Mouse (Mus musculus): ENCODE data around the gene Cdyl2. TPM values are rescaled to one million over a fixed set of nuclear protein-coding genes. Genes with fewer than 3 reads are reported as not detected.

The Cdyl2 gene
- polyA plus RNA-seq, 1 experiment from 2014 or later, result 6.3 TPM

DNA sequence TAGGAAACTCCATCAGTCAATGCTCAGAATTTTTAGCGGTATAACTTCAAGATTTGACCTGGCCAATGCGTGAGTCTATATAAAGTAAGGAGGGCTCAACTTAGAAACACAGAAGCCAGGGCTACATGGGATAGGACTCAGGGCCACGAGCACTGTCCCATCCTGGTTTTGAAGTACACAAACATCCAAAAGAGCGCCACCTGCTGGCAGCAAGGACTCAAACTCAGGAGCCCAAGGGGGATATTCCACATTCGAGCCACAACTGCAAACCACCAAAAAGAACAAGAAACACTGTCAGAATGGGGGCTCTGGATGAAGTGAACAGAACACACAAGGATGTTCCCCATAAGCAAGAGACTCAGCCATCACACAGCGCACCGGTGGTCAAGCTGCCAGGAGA, 63.8 kb downstream of the Cdyl2 start:
- ATAC-seq (ENCODE audit: insufficient number of reproducible peaks, low FRiP score, low TSS enrichment, low read depth), result no peak
- no peaks in the 10 kb centered on the region for H3K36me3 ChIP-seq (ENCODE audit: control insufficient read depth, insufficient read depth, low read length)
- H3K27ac ChIP-seq (replicated peaks; ENCODE audit: low read depth, low read length), result no peak overlapping the region
- no peaks in the 10 kb centered on the region for H3K9me3 ChIP-seq (ENCODE audit: control insufficient read depth, low read length)
- H3K4me3 ChIP-seq (ENCODE audit: low read depth, low read length), result no peak overlapping the region
- no peak for DNase-seq (ENCODE audit: low spot score)
- H3K9ac ChIP-seq (ENCODE audit: low read length), result no peak overlapping the region
- no peaks in the 10 kb centered on the region for H3K27me3 ChIP-seq (ENCODE audit: control insufficient read depth, insufficient read depth, low read length)
- WGBS, result 96% methylated on average over 7 of the region's 7 CpGs
- no peaks in the 10 kb centered on the region for H3K4me1 ChIP-seq (ENCODE audit: control insufficient read depth, insufficient read depth, low read length)
- no peak overlapping the region for H3K4me2 ChIP-seq (ENCODE audit: low read depth, severe bottlenecking)

- no peak overlapping the region for H3K9ac ChIP-seq (ENCODE audit: low read length)
- no peak for ATAC-seq (ENCODE audit: insufficient number of reproducible peaks, low FRiP score, low TSS enrichment, low read depth)
- no peak overlapping the region for H3K4me3 ChIP-seq (ENCODE audit: low read depth, low read length)
- no peaks in the 10 kb centered on the region for H3K36me3 ChIP-seq (ENCODE audit: control insufficient read depth, insufficient read depth, low read length)
- no peak overlapping the region for H3K27ac ChIP-seq (replicated peaks; ENCODE audit: low read depth, low read length)
- H3K4me1 ChIP-seq (ENCODE audit: control insufficient read depth, insufficient read depth, low read length), result no peaks in the 10 kb centered on the region
- no peaks in the 10 kb centered on the region for H3K27me3 ChIP-seq (ENCODE audit: control insufficient read depth, insufficient read depth, low read length)
- no peak overlapping the region for H3K4me2 ChIP-seq (ENCODE audit: low read depth, severe bottlenecking)
- H3K9me3 ChIP-seq (ENCODE audit: control insufficient read depth, low read length), result no peaks in the 10 kb centered on the region
- WGBS, result 90% methylated on average over 11 of the region's 11 CpGs
- no peak for DNase-seq (ENCODE audit: low spot score)
Observed at GRCm38 (mm10) chr8:116666781-116667325, 65.9 kb downstream of the Cdyl2 start.

GRCm38 (mm10) chr8:116661521-116661920, 71.3 kb downstream of the Cdyl2 start:
- H3K27ac ChIP-seq (replicated peaks; ENCODE audit: low read depth, low read length), result no peak overlapping the region
- WGBS, result 83% methylated on average over 1 of the region's 1 CpGs
- H3K4me2 ChIP-seq (ENCODE audit: low read depth, severe bottlenecking), result no peak overlapping the region
- H3K9ac ChIP-seq (ENCODE audit: low read length), result no peak overlapping the region
- H3K4me1 ChIP-seq (ENCODE audit: control insufficient read depth, insufficient read depth, low read length), result no peaks in the 10 kb centered on the region
- no peaks in the 10 kb centered on the region for H3K9me3 ChIP-seq (ENCODE audit: control insufficient read depth, low read length)
- DNase-seq (ENCODE audit: low spot score) (no peak), ATAC-seq (ENCODE audit: insufficient number of reproducible peaks, low FRiP score, low TSS enrichment, low read depth) (no peak)
- no peaks in the 10 kb centered on the region for H3K36me3 ChIP-seq (ENCODE audit: control insufficient read depth, insufficient read depth, low read length)
- no peak overlapping the region for H3K4me3 ChIP-seq (ENCODE audit: low read depth, low read length)
- no peaks in the 10 kb centered on the region for H3K27me3 ChIP-seq (ENCODE audit: control insufficient read depth, insufficient read depth, low read length)

DNA sequence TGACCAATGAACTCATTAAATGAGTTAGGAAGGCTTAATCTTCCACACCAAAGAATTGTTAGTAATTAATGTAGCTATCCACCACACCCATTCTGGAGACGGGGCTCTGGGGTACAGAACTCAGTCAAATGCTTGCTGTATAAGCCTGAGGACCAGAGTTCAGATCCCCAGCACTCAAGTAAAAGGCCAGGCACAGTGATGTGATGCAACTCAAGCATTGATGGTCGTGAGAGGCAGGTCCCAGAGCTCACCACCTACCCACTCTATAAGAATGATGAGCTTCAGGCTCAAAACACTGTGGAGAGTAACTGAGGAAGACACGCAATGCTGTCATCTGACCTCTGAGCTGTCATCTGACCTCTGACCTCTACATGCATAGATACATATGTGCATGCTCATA, 76.0 kb downstream of the Cdyl2 start:
- H3K4me2 ChIP-seq (ENCODE audit: low read depth, severe bottlenecking), result no peak overlapping the region
- H3K27ac ChIP-seq (replicated peaks; ENCODE audit: low read depth, low read length), result no peak overlapping the region
- H3K9me3 ChIP-seq (ENCODE audit: control insufficient read depth, low read length), result no peaks in the 10 kb centered on the region
- H3K9ac ChIP-seq (ENCODE audit: low read length), result no peak overlapping the region
- DNase-seq (ENCODE audit: low spot score) (no peak), ATAC-seq (ENCODE audit: insufficient number of reproducible peaks, low FRiP score, low TSS enrichment, low read depth) (no peak)
- H3K27me3 ChIP-seq (ENCODE audit: control insufficient read depth, insufficient read depth, low read length), result no peaks in the 10 kb centered on the region
- H3K4me3 ChIP-seq (ENCODE audit: low read depth, low read length), result no peak overlapping the region
- 89% methylated on average over 3 of the region's 3 CpGs for WGBS
- no peaks in the 10 kb centered on the region for H3K36me3 ChIP-seq (ENCODE audit: control insufficient read depth, insufficient read depth, low read length)
- H3K4me1 ChIP-seq (ENCODE audit: control insufficient read depth, insufficient read depth, low read length), result no peaks in the 10 kb centered on the region

GRCm38 (mm10) chr8:116654881-116655280, 77.9 kb downstream of the Cdyl2 start:
- WGBS, result 81% methylated on average over 3 of the region's 3 CpGs
- Histone ChIP-seq H3K9me3 (ENCODE audit: control insufficient read depth, low read length) (no peaks in the 10 kb centered on the region), H3K4me2 (ENCODE audit: low read depth, severe bottlenecking) (no peak overlapping the region), H3K9ac (ENCODE audit: low read length) (no peak overlapping the region), H3K4me1 (ENCODE audit: control insufficient read depth, insufficient read depth, low read length) (no peaks in the 10 kb centered on the region), H3K4me3 (ENCODE audit: low read depth, low read length) (no peak overlapping the region), H3K27me3 (ENCODE audit: control insufficient read depth, insufficient read depth, low read length) (no peaks in the 10 kb centered on the region), H3K27ac (replicated peaks; ENCODE audit: low read depth, low read length) (no peak overlapping the region), H3K36me3 (ENCODE audit: control insufficient read depth, insufficient read depth, low read length) (no peaks in the 10 kb centered on the region)
- DNase-seq (ENCODE audit: low spot score) (no peak), ATAC-seq (ENCODE audit: insufficient number of reproducible peaks, low FRiP score, low TSS enrichment, low read depth) (no peak)

DNA sequence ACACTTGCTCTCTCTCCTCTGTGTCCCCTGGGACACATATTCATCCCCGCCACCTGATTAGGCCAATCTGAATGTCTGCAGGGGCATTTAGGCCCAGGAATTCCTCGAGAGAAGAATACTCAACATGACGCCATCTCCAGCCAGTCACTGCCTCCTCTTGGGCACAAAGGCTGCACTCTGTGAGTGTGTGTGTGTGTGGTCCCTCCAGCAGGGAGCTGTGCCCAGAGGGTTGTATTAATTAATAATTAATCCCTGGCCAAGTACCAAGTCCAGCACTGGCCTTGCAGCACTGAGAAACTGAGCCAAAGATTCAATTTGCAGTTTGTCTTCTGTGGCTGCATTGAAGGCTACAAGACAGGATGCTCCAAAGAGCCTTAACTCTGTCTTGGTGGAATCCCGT, 79.8 kb downstream of the Cdyl2 start:
- Histone ChIP-seq H3K27ac (replicated peaks; ENCODE audit: low read depth, low read length) (no peak overlapping the region), H3K9ac (ENCODE audit: low read length) (no peak overlapping the region), H3K27me3 (ENCODE audit: control insufficient read depth, insufficient read depth, low read length) (no peaks in the 10 kb centered on the region), H3K36me3 (ENCODE audit: control insufficient read depth, insufficient read depth, low read length) (no peaks in the 10 kb centered on the region), H3K4me2 (ENCODE audit: low read depth, severe bottlenecking) (no peak overlapping the region), H3K9me3 (ENCODE audit: control insufficient read depth, low read length) (no peaks in the 10 kb centered on the region), H3K4me3 (ENCODE audit: low read depth, low read length) (no peak overlapping the region), H3K4me1 (ENCODE audit: control insufficient read depth, insufficient read depth, low read length) (no peaks in the 10 kb centered on the region)
- ATAC-seq (ENCODE audit: insufficient number of reproducible peaks, low FRiP score, low TSS enrichment, low read depth) (no peak), DNase-seq (ENCODE audit: low spot score) (no peak)
- WGBS, result 86% methylated on average over 4 of the region's 4 CpGs

DNA sequence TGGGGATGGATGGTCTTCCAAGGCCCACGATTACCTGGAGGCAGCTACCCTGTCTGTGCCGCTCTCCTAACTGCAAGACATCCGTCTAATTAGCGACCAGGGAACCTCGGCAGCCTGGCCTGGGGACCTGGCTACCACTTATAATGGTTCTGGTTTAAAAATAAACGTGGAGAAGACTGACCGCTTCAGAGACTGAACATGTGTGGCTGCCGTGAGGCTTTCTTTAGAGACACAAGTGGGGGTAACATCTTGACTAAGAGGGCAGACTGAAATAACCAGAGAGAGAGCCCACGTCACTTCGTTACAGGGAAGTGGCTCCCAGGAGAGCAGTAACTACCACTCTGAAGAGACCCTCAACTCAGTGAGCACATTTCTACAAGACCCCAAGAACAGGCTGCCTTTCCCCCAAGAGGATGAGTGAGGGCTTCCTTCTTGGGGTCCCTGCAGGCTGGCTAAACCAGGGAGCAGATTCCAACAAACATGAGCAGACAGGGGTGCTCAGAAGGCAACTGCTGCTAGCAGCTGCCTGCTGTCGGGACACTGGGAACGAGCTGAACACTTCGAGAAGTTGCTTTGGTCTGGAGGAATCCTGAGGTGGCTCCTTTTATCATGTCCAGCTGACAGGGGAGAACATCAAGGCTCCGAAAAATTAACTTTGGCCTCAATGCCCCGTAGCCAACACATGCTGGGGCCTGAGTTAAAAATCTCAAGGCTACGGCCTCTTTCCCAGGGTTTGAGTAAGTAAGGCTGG, 82.6 kb downstream of the Cdyl2 start:
- no peaks in the 10 kb centered on the region for H3K9me3 ChIP-seq (ENCODE audit: control insufficient read depth, low read length)

DNA sequence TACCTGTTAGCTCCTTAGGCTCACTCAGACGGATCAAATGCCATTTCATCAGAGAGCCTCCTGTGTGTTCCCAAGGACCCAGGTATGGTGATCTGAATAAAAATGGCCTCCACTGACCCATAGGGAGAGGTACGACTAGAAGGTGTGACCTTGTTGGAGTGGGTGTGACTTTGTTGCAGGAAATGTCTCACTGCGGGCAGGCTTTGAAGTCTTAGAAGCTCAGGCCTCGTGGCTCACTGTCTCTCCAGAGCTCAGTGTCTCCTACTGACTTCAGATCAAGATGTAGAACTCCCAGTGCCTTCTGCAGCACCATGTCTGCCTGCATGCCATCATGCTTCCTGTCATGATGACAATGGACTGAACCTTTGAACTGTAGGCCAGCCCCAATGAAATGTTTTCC, 87.4 kb downstream of the Cdyl2 start:
- no peak; the same call in 1 of the 2 replicates for ATAC-seq (ENCODE audit: insufficient number of reproducible peaks, low FRiP score, low TSS enrichment, low read depth)
- Histone ChIP-seq H3K9ac (ENCODE audit: low read length) (no peak overlapping the region), H3K4me1 (ENCODE audit: control insufficient read depth, insufficient read depth, low read length) (no peaks in the 10 kb centered on the region), H3K36me3 (ENCODE audit: control insufficient read depth, insufficient read depth, low read length) (no peaks in the 10 kb centered on the region), H3K27me3 (ENCODE audit: control insufficient read depth, insufficient read depth, low read length) (no peaks in the 10 kb centered on the region), H3K9me3 (ENCODE audit: control insufficient read depth, low read length) (no peaks in the 10 kb centered on the region), H3K27ac (replicated peaks; ENCODE audit: low read depth, low read length) (no peak overlapping the region), H3K4me2 (ENCODE audit: low read depth, severe bottlenecking) (no peak overlapping the region), H3K4me3 (ENCODE audit: low read depth, low read length) (no peak overlapping the region)
- DNase-seq (ENCODE audit: low spot score), result no peak
- WGBS, result 74% methylated on average over 4 of the region's 4 CpGs

More for the DNA sequence above, 82.6 kb downstream of the Cdyl2 start:
- 70% methylated on average over 16 of the region's 16 CpGs for WGBS
- Histone ChIP-seq H3K36me3 (ENCODE audit: control insufficient read depth, insufficient read depth, low read length) (no peaks in the 10 kb centered on the region), H3K4me1 (ENCODE audit: control insufficient read depth, insufficient read depth, low read length) (no peaks in the 10 kb centered on the region), H3K4me2 (ENCODE audit: low read depth, severe bottlenecking) (no peak overlapping the region), H3K9ac (ENCODE audit: low read length) (no peak overlapping the region), H3K27me3 (ENCODE audit: control insufficient read depth, insufficient read depth, low read length) (no peaks in the 10 kb centered on the region), H3K27ac (replicated peaks; ENCODE audit: low read depth, low read length) (no peak overlapping the region), H3K4me3 (ENCODE audit: low read depth, low read length) (no peak overlapping the region)
- no peak for ATAC-seq (ENCODE audit: insufficient number of reproducible peaks, low FRiP score, low TSS enrichment, low read depth)
- no peak for DNase-seq (ENCODE audit: low spot score)

GRCm38 (mm10) chr8:116640925-116641324, 91.9 kb downstream of the Cdyl2 start:
- Histone ChIP-seq H3K4me1 (ENCODE audit: control insufficient read depth, insufficient read depth, low read length) (no peaks in the 10 kb centered on the region), H3K27ac (replicated peaks; ENCODE audit: low read depth, low read length) (no peak overlapping the region), H3K4me2 (ENCODE audit: low read depth, severe bottlenecking) (no peak overlapping the region), H3K9ac (ENCODE audit: low read length) (no peak overlapping the region), H3K9me3 (ENCODE audit: control insufficient read depth, low read length) (no peaks in the 10 kb centered on the region), H3K4me3 (ENCODE audit: low read depth, low read length) (no peak overlapping the region), H3K36me3 (ENCODE audit: control insufficient read depth, insufficient read depth, low read length) (no peaks in the 10 kb centered on the region), H3K27me3 (ENCODE audit: control insufficient read depth, insufficient read depth, low read length) (no peaks in the 10 kb centered on the region)
- no peak for DNase-seq (ENCODE audit: low spot score)
- 88% methylated on average over 10 of the region's 10 CpGs for WGBS
- no peak for ATAC-seq (ENCODE audit: insufficient number of reproducible peaks, low FRiP score, low TSS enrichment, low read depth)

Measured in limb, embryonic 11.5 days (tissue).